Mouse (Mus musculus) kidney, adult 2 months (tissue): ENCODE data around the gene Evx2. TPM values are rescaled to one million over a fixed set of nuclear protein-coding genes. Genes with fewer than 3 reads are reported as not detected.

Source experiments
- DNase-seq: peaks from one replicate; pipeline ENCODE4 v3.0.0; 2021
- H3K27ac ChIP-seq: fragments of 200-500 bp; 2 replicates; pipeline ENCODE4 v1.5.1; 2012; ENCODE audit warnings: low read depth, low read length, control low read depth, inconsistent platforms; ENCODE audit not compliant: insufficient read depth
- H3K27me3 ChIP-seq: fragments of 200-500 bp; replicated peaks from 2 replicates; pipeline ENCODE4 v1.6.1; 2012; ENCODE audit warnings: mild to moderate bottlenecking, moderate library complexity, low read length, inconsistent platforms; ENCODE audit not compliant: control insufficient read depth, insufficient read depth
- H3K36me3 ChIP-seq: fragments of 200-500 bp; 2 replicates; pipeline ENCODE4 v1.6.1; 2012; ENCODE audit warnings: mild to moderate bottlenecking, moderate library complexity, low read length, inconsistent platforms; ENCODE audit not compliant: control insufficient read depth, insufficient read depth
- H3K4me1 ChIP-seq: fragments of 200-500 bp; 2 replicates; pipeline ENCODE4 v1.6.1; 2011; ENCODE audit warnings: low read length; ENCODE audit not compliant: control insufficient read depth, insufficient read depth
- H3K4me3 ChIP-seq: fragments of 200-500 bp; 2 replicates; pipeline ENCODE4 v1.5.1; 2011; ENCODE audit warnings: mild to moderate bottlenecking, low read depth, low read length, control low read depth; ENCODE audit not compliant: insufficient read depth
- CTCF ChIP-seq: fragments of 200-500 bp; conservative IDR thresholded peaks from 2 replicates; pipeline ENCODE4 v1.5.1; 2011; ENCODE audit warnings: low read depth, mild to moderate bottlenecking, control low read depth, low read length, moderate library complexity, mixed read lengths; ENCODE audit not compliant: insufficient read depth, insufficient read length
- POLR2A ChIP-seq: fragments of 200-500 bp; IDR thresholded peaks from one replicate; pipeline ENCODE4 v1.6.1; 2011; ENCODE audit warnings: low read depth, low read length, control low read depth
- WGBS: fragments of 180-500 bp; shearing (Covaris S2); methylation state at CpG from one replicate; pipeline ENCODE4 v1.1.7; 2018; 5-methylcytosine and 5-hydroxymethylcytosine counted together
- polyA plus RNA-seq: library from polyadenylated mRNA; depleted of rRNA; stranded (reverse); fragments of >200 nt; gene quantifications from 2 replicates; pipeline ENCODE4 v1.2.3, GENCODE M21; 2012

Evx2 gene
- polyA plus RNA-seq, 1 experiment, result not detected

- Histone ChIP-seq H3K4me3 (no peak overlapping the region), H3K36me3 (no peaks in the 10 kb centered on the region), H3K27ac (no peak overlapping the region), H3K4me1 (no peaks in the 10 kb centered on the region), H3K27me3 (peaks cover 19% of the 10 kb centered on the region)
- no peak for DNase-seq
- no peak for TF ChIP-seq POLR2A
- no peak for TF ChIP-seq CTCF
- WGBS, result 6% methylated on average over 30 of the region's 30 CpGs
Measured at GRCm38 (mm10) chr2:74660421-74661375, 1.3 kb upstream of the Evx2 start.

GRCm38 (mm10) chr2:74658667-74659371 is 538 bp downstream of the Evx2 start:
- WGBS, result 6% methylated on average over 47 of the region's 47 CpGs

DNA sequence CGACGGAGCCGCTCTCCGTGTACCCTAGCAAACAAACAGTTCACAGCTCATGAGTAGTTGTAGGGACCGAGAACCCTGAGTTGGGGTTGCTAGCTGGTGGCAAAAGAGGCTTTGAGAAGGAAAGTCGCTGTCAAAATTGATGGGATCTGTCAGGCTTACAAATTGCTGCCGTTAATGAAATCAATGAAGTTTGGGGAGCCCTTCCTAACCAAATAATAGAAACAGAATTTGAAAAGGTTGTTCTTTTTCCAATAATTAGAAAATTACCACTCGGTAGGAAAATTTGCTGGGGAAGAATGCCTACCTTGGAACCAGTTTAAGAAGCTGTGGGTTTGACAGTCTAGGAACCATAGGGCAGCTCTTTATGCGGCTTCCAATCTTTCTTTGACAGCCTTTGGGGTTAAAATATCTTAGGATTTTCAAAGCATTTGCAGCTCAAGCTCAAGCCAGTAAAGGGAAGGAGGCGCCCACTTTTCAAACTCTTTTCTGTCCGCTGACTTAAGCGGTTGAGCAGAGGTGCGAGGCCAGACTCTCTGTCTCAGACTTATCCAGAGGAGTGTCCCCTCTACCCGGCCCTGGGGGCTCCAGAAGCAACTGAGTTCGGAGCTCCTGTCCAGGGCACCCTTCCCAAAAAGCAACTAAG is 1.2 kb downstream of the Evx2 start:
- TF ChIP-seq CTCF (no peak), POLR2A (no peak)
- DNase-seq, result peak; percentile 11
- Histone ChIP-seq H3K4me3 (no peak overlapping the region), H3K36me3 (no peaks in the 10 kb centered on the region), H3K27me3 (peaks cover 28% of the 10 kb centered on the region), H3K27ac (no peak overlapping the region), H3K4me1 (no peaks in the 10 kb centered on the region)
- WGBS, result 9% methylated on average over 15 of the region's 15 CpGs

More at GRCm38 (mm10) chr2:74658667-74659371, 538 bp downstream of the Evx2 start:
- Histone ChIP-seq H3K27ac (no peak overlapping the region), H3K4me1 (no peaks in the 10 kb centered on the region), H3K27me3 (peaks cover 27% of the 10 kb centered on the region), H3K4me3 (no peak overlapping the region), H3K36me3 (no peaks in the 10 kb centered on the region)
- peak; percentile 13 for DNase-seq
- TF ChIP-seq CTCF (no peak), POLR2A (no peak)

GRCm38 (mm10) chr2:74657251-74658023 is 1.9 kb downstream of the Evx2 start:
- H3K4me3 ChIP-seq, result no peak overlapping the region
- no peaks in the 10 kb centered on the region for H3K4me1 ChIP-seq
- peaks cover 28% of the 10 kb centered on the region for H3K27me3 ChIP-seq
- WGBS, result 6% methylated on average over 62 of the region's 62 CpGs
- H3K27ac ChIP-seq, result no peak overlapping the region
- H3K36me3 ChIP-seq, result no peaks in the 10 kb centered on the region
- peak; percentile 36 for DNase-seq
- no peak for TF ChIP-seq POLR2A
- no peak for TF ChIP-seq CTCF

DNA sequence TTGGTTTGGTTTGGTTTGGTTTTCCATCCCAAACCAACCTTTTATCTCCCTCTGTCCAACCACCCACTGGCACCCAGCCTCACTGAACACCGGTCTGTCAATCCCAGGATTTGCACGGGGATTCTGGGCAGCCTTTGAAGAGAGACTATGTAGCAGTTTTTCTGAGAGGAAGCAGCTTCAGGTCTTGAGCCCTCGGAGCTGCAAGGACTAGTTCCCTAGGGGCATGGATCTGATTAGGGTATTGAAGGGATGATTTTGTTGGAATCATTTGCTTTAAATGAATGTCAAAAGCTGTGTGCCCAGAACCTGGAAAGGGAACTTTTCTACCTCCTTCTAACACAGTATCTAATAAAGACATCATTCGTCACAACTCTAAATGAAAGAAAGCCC is 2.7 kb downstream of the Evx2 start:
- TF ChIP-seq POLR2A, result no peak
- TF ChIP-seq CTCF, result no peak
- Histone ChIP-seq H3K4me3 (no peak overlapping the region), H3K4me1 (no peaks in the 10 kb centered on the region), H3K36me3 (no peaks in the 10 kb centered on the region), H3K27me3 (peaks cover 28% of the 10 kb centered on the region), H3K27ac (no peak overlapping the region)
- 14% methylated on average over 4 of the region's 4 CpGs for WGBS
- peak; percentile 14 for DNase-seq

GRCm38 (mm10) chr2:74655821-74656631 is 3.3 kb downstream of the Evx2 start:
- peak; percentile 44 for DNase-seq
- no peak overlapping the region for H3K27ac ChIP-seq
- H3K27me3 ChIP-seq, result peaks cover 28% of the 10 kb centered on the region
- H3K36me3 ChIP-seq, result no peaks in the 10 kb centered on the region
- H3K4me3 ChIP-seq, result no peak overlapping the region
- no peaks in the 10 kb centered on the region for H3K4me1 ChIP-seq
- WGBS, result 2% methylated on average over 68 of the region's 69 CpGs
- no peak for TF ChIP-seq CTCF
- TF ChIP-seq POLR2A, result no peak
